Mouse (Mus musculus): ENCODE data around the gene Trim9.

DNA sequence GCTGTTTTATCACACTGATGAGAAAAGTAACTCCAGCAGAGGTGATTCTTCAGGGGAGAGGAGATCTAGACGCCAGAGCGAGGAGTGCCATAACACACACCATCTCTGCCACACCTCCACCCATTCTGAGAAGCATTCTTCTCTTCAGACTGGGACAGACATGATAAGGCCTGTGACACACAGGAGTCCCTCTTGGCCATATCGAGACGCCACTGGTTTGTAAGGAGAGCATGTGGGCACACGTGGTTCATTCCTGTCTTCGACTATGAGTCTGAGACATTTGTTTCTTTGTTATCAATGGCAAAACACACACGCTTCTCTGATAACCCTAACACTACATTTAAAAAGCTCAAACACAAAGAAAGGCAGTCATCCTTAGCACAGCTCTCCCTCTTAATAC is 43.9 kb downstream of the Trim9 start:
- TF ChIP-seq POLR2A (IDR thresholded peaks at IDR 0.05; ENCODE audit: extremely low read depth, insufficient read depth, low read length) (no peak), CTCF (IDR thresholded peaks at IDR 0.05; ENCODE audit: extremely low read depth, insufficient read depth, low read length) (no peak)
